Mouse (Mus musculus) splenic B cell, adult 2 months (primary cell): Measurements from ENCODE around the gene Pemt.

Source experiments
- DNase-seq: peaks from one replicate; pipeline ENCODE4 v3.0.0-alpha.2; 2011; ENCODE audit warnings: low read depth, low spot score
- H3K27me3 ChIP-seq: 2 replicates; pipeline ENCODE4 v1.6.1; 2012; ENCODE audit warnings: mild to moderate bottlenecking, low read length, moderate library complexity, mixed read lengths; ENCODE audit not compliant: control insufficient read depth, poor library complexity, insufficient read depth, severe bottlenecking
- H3K36me3 ChIP-seq: 2 replicates; pipeline ENCODE4 v1.6.1; 2012; ENCODE audit warnings: mild to moderate bottlenecking, low read length, moderate library complexity, mixed read lengths; ENCODE audit not compliant: control insufficient read depth, poor library complexity, insufficient read depth, severe bottlenecking

Gene Pemt

GRCm38 (mm10) chr11:60070599-60070998 lies 24.3 kb upstream of the Pemt start:
- H3K36me3 ChIP-seq = no peaks in the 10 kb centered on the region
- DNase-seq = peak; percentile 68
- no peaks in the 10 kb centered on the region for H3K27me3 ChIP-seq

GRCm38 (mm10) chr11:60068631-60069030 lies 22.3 kb upstream of the Pemt start:
- DNase-seq = no peak
- no peaks in the 10 kb centered on the region for H3K27me3 ChIP-seq
- no peaks in the 10 kb centered on the region for H3K36me3 ChIP-seq

- Histone ChIP-seq H3K27me3 (no peaks in the 10 kb centered on the region), H3K36me3 (no peaks in the 10 kb centered on the region)
- DNase-seq = no peak
Observed at GRCm38 (mm10) chr11:60067646-60068045, 21.4 kb upstream of the Pemt start.

- Histone ChIP-seq H3K27me3 (no peaks in the 10 kb centered on the region), H3K36me3 (no peaks in the 10 kb centered on the region)
- no peak for DNase-seq
Observed at GRCm38 (mm10) chr11:60065267-60065666, 19.0 kb upstream of the Pemt start.

GRCm38 (mm10) chr11:60061504-60062006 lies 15.3 kb upstream of the Pemt start:
- H3K36me3 ChIP-seq = no peaks in the 10 kb centered on the region
- DNase-seq = no peak
- H3K27me3 ChIP-seq = no peaks in the 10 kb centered on the region

- DNase-seq = no peak
- Histone ChIP-seq H3K36me3 (no peaks in the 10 kb centered on the region), H3K27me3 (no peaks in the 10 kb centered on the region)
Observed at GRCm38 (mm10) chr11:60060026-60060425, 13.7 kb upstream of the Pemt start.

GRCm38 (mm10) chr11:60058441-60058840 lies 12.2 kb upstream of the Pemt start:
- DNase-seq = no peak
- Histone ChIP-seq H3K36me3 (no peaks in the 10 kb centered on the region), H3K27me3 (no peaks in the 10 kb centered on the region)

GRCm38 (mm10) chr11:60057987-60058386 lies 11.7 kb upstream of the Pemt start:
- no peaks in the 10 kb centered on the region for H3K27me3 ChIP-seq
- no peak for DNase-seq
- H3K36me3 ChIP-seq = no peaks in the 10 kb centered on the region

GRCm38 (mm10) chr11:60056520-60056919 lies 10.2 kb upstream of the Pemt start:
- DNase-seq = no peak
- Histone ChIP-seq H3K36me3 (no peaks in the 10 kb centered on the region), H3K27me3 (no peaks in the 10 kb centered on the region)

- no peak for DNase-seq
- H3K36me3 ChIP-seq = no peaks in the 10 kb centered on the region
- no peaks in the 10 kb centered on the region for H3K27me3 ChIP-seq
Observed at GRCm38 (mm10) chr11:60048841-60049240, 2.6 kb upstream of the Pemt start.

GRCm38 (mm10) chr11:60045676-60046057 lies 622 bp downstream of the Pemt start:
- Histone ChIP-seq H3K27me3 (no peaks in the 10 kb centered on the region), H3K36me3 (no peaks in the 10 kb centered on the region)
- no peak for DNase-seq

GRCm38 (mm10) chr11:60044777-60045176 lies 1.5 kb downstream of the Pemt start:
- no peak for DNase-seq
- H3K36me3 ChIP-seq = no peaks in the 10 kb centered on the region

GRCm38 (mm10) chr11:60042277-60042676 lies 4.0 kb downstream of the Pemt start:
- no peak for DNase-seq
- Histone ChIP-seq H3K27me3 (no peaks in the 10 kb centered on the region), H3K36me3 (no peaks in the 10 kb centered on the region)

More at GRCm38 (mm10) chr11:60044777-60045176, 1.5 kb downstream of the Pemt start:
- no peaks in the 10 kb centered on the region for H3K27me3 ChIP-seq

GRCm38 (mm10) chr11:60036537-60037220 lies 9.6 kb downstream of the Pemt start:
- no peak for DNase-seq
- Histone ChIP-seq H3K27me3 (no peaks in the 10 kb centered on the region), H3K36me3 (no peaks in the 10 kb centered on the region)

- H3K27me3 ChIP-seq = no peaks in the 10 kb centered on the region
- DNase-seq = no peak
- no peaks in the 10 kb centered on the region for H3K36me3 ChIP-seq
Observed at GRCm38 (mm10) chr11:60034911-60035400, 11.3 kb downstream of the Pemt start.

GRCm38 (mm10) chr11:60034293-60034692 lies 12.0 kb downstream of the Pemt start:
- H3K27me3 ChIP-seq = no peaks in the 10 kb centered on the region
- no peaks in the 10 kb centered on the region for H3K36me3 ChIP-seq
- no peak for DNase-seq
